8 mouse cellular contexts compared by ENCODE assay signal in genomic region chr1:135728631-135729366, GRCm38 (mm10). TPM values are rescaled to one million over a fixed set of nuclear protein-coding genes. Genes with fewer than 3 reads are reported as not detected.
DNase-seq lines count a peak whose midpoint lies in the region; ATAC-seq and TF ChIP-seq lines count a peak whose summit lies in the region.

No protein-coding gene starts in this region.

- peak overlapping the region; percentile 49 for H3K9ac ChIP-seq in hindbrain, postnatal 0 days (replicated peaks; ENCODE audit: low read length)

- H3K4me1 ChIP-seq in hindbrain, postnatal 0 days (ENCODE audit: insufficient read depth, low read length), result peaks cover 3% of the 10 kb centered on the region
- peaks cover 82% of the 10 kb centered on the region for H3K4me1 ChIP-seq in megakaryocyte, embryonic 14.5 days

- 2% methylated on average over 35 of the region's 35 CpGs for WGBS in hindbrain, postnatal 0 days

- intact Hi-C loops in gastrocnemius, adult 2 months (cut with DNase I), result no loop called here

- TF ChIP-seq CTCF in gastrocnemius, adult 2 months (IDR thresholded peaks at IDR 0.05), result no peak
- TF ChIP-seq CTCF in hindbrain, postnatal 0 days (IDR thresholded peaks at IDR 0.05; ENCODE audit: low read depth), result no peak

- H3K27ac ChIP-seq in gastrocnemius, adult 2 months, result peak overlapping the region; percentile 91
- H3K27ac ChIP-seq in hindbrain, postnatal 0 days, result peak overlapping the region; percentile 69; the same call in 1 of the 2 replicates

- H3K4me3 ChIP-seq in gastrocnemius, adult 2 months, result peak overlapping the region; percentile 85
- peak overlapping the region; percentile 55 for H3K4me3 ChIP-seq in hindbrain, postnatal 0 days (ENCODE audit: low read length)
- H3K4me3 ChIP-seq in megakaryocyte, embryonic 14.5 days (replicated peaks), result peak overlapping the region; percentile 96

- peak overlapping the region; percentile 73 for H3K4me2 ChIP-seq in hindbrain, postnatal 0 days (ENCODE audit: low read depth, low read length)

- H3K36me3 ChIP-seq in hindbrain, postnatal 0 days (ENCODE audit: insufficient read depth, low read length), result no peaks in the 10 kb centered on the region
- peaks cover 27% of the 10 kb centered on the region for H3K36me3 ChIP-seq in megakaryocyte, embryonic 14.5 days (replicated peaks; ENCODE audit: low read length)

- no peaks in the 10 kb centered on the region for H3K27me3 ChIP-seq in hindbrain, postnatal 0 days (ENCODE audit: insufficient read depth, low read length)
- no peaks in the 10 kb centered on the region for H3K27me3 ChIP-seq in megakaryocyte, embryonic 14.5 days (replicated peaks)

- H3K9me3 ChIP-seq in hindbrain, postnatal 0 days (ENCODE audit: low read length), result no peaks in the 10 kb centered on the region
- no peaks in the 10 kb centered on the region for H3K9me3 ChIP-seq in megakaryocyte, embryonic 14.5 days

- DNase-seq in cerebellum, postnatal 4 days (ENCODE audit: low spot score in 2 of 2), result peak; percentile 42 to 74
- peak; percentile 91 for DNase-seq in gastrocnemius, adult 2 months
- DNase-seq in hindbrain, postnatal 0 days (ENCODE audit: low spot score), result peak; percentile 91
- peak; percentile 69 to 85 for DNase-seq in left cerebral cortex, adult 9 months (ENCODE audit: low spot score in 2 of 2)
- peak; percentile 82 to 88 for DNase-seq in right cerebral cortex, adult 2 months (ENCODE audit: low spot score in 2 of 2)
- peak; percentile 64 for DNase-seq in urinary bladder, postnatal 10 days (ENCODE audit: low spot score)

- ATAC-seq in activated CD4-positive, CD25-positive, alpha-beta regulatory T cell, adult 4 months, result peak; percentile 87
- ATAC-seq in hindbrain, postnatal 0 days, result peak; percentile 93

RNA-seq across cellular contexts. Expression of gene Csrp1, which starts 8.9 kb away (rescaled TPM):
- polyA plus RNA-seq in activated CD4-positive, CD25-positive, alpha-beta regulatory T cell, adult 4 months (2017; shearing (Covaris generic)), result 10 to 100 TPM; 14.5 to 35.2 TPM
- total RNA-seq in gastrocnemius, adult 2 months (2021), result 10 to 100 TPM; 18.9 to 25.0 TPM
- 93.1 and 95.2 TPM in 2 replicates for total RNA-seq in hindbrain, postnatal 0 days (2014; rRNA removed)
- 33.0 and 35.2 TPM in 2 replicates for polyA plus RNA-seq in hindbrain, postnatal 0 days (2015; fragmentation: Nextera tagmentation; extraction: Ambion mirVana)
- 55.5 and 121 TPM in 2 replicates for polyA plus RNA-seq in megakaryocyte, embryonic 14.5 days (2012; ENCODE audit: insufficient read depth, low replicate concordance)

RNA-seq across cellular contexts. Expression of gene Phlda3, which starts 37.1 kb away (rescaled TPM):
- polyA plus RNA-seq in activated CD4-positive, CD25-positive, alpha-beta regulatory T cell, adult 4 months (2017; shearing (Covaris generic)), result 1 to 10 TPM; 1.9 to 3.8 TPM
- 100 to 1,000 TPM in 1 of 2 experiments, 10 to 100 TPM in 1; 78.0 to 140 TPM for total RNA-seq in gastrocnemius, adult 2 months (2021)
- total RNA-seq in hindbrain, postnatal 0 days (2014; rRNA removed), result 66.4 and 82.3 TPM in 2 replicates
- 51.1 and 51.5 TPM in 2 replicates for polyA plus RNA-seq in hindbrain, postnatal 0 days (2015; fragmentation: Nextera tagmentation; extraction: Ambion mirVana)
- 104 and 232 TPM in 2 replicates for polyA plus RNA-seq in megakaryocyte, embryonic 14.5 days (2012; ENCODE audit: insufficient read depth, low replicate concordance)

RNA-seq across cellular contexts. Expression of gene Tnni1, which starts 50.4 kb away (rescaled TPM):
- not detected for polyA plus RNA-seq in activated CD4-positive, CD25-positive, alpha-beta regulatory T cell, adult 4 months (2017; shearing (Covaris generic))
- total RNA-seq in gastrocnemius, adult 2 months (2021), result 100 to 1,000 TPM; 184 to 604 TPM
- total RNA-seq in hindbrain, postnatal 0 days (2014; rRNA removed), result 1.3 and 2.4 TPM in 2 replicates
- polyA plus RNA-seq in hindbrain, postnatal 0 days (2015; fragmentation: Nextera tagmentation; extraction: Ambion mirVana), result 1.0 and 1.1 TPM in 2 replicates
- polyA plus RNA-seq in megakaryocyte, embryonic 14.5 days (2012; ENCODE audit: insufficient read depth, low replicate concordance), result 0.82 TPM in 1 of 2 replicates, not detected in the other

Comparison
In these comparisons a context has a peak if more than half of its experiments do, and no peak if none do; other contexts are left out.
1. Peak in every context shown above with its lines: DNase-seq, ATAC-seq, H3K4me3 ChIP-seq and H3K27ac ChIP-seq.
2. RNA of gene Phlda3, which starts 37.1 kb away (polyA plus RNA-seq): 104 to 232 TPM in megakaryocyte, embryonic 14.5 days and 51.1 to 51.5 TPM in hindbrain, postnatal 0 days; 1.9 to 3.8 TPM in activated CD4-positive, CD25-positive, alpha-beta regulatory T cell, adult 4 months; every median in the first group is over 10 times any median in the second.